Mouse (Mus musculus) forebrain, postnatal 0 days (tissue): ENCODE results near the gene Rnf19b. TPM values are rescaled to one million over a fixed set of nuclear protein-coding genes. Genes with fewer than 3 reads are reported as not detected.

Experiments
- ATAC-seq: fragments of 200-750 bp; cut with Nextera tagmentation; 2 replicates; pipeline ENCODE4 v1.8.0; 2017; ENCODE audit warnings: mild to moderate bottlenecking, moderate library complexity
- DNase-seq: peaks from one replicate; pipeline ENCODE4 v3.0.0-alpha.2; 2015
- H3K27ac ChIP-seq: fragments of 300-500 bp; sonication (generic); 2 replicates; pipeline ENCODE4 v1.5.1; 2014; ENCODE audit warnings: low read depth, mild to moderate bottlenecking, antibody characterized with exemption, low read length, moderate library complexity, mixed read lengths
- H3K27me3 ChIP-seq: fragments of 300-500 bp; sonication (generic); 2 replicates; pipeline ENCODE4 v1.6.1; 2014; ENCODE audit warnings: mild to moderate bottlenecking, low read length, mixed read lengths; ENCODE audit not compliant: insufficient read depth
- H3K36me3 ChIP-seq: fragments of 300-500 bp; sonication (generic); 2 replicates; pipeline ENCODE4 v1.6.1; 2014; ENCODE audit warnings: mild to moderate bottlenecking, moderate library complexity; ENCODE audit not compliant: insufficient read depth
- H3K4me1 ChIP-seq: fragments of 300-500 bp; sonication (generic); 2 replicates; pipeline ENCODE4 v1.6.1; 2014; ENCODE audit warnings: antibody characterized with exemption; ENCODE audit not compliant: insufficient read depth
- H3K4me2 ChIP-seq: fragments of 300-500 bp; sonication (generic); 2 replicates; pipeline ENCODE4 v1.6.1; 2014; ENCODE audit warnings: low read depth, mild to moderate bottlenecking, moderate library complexity
- H3K4me3 ChIP-seq: fragments of 300-500 bp; sonication (generic); 2 replicates; pipeline ENCODE4 v1.5.1; 2014; ENCODE audit warnings: low read depth, low read length, mixed read lengths
- H3K9ac ChIP-seq: fragments of 300-500 bp; sonication (generic); 2 replicates; pipeline ENCODE4 v1.6.1; 2014; ENCODE audit warnings: mild to moderate bottlenecking
- H3K9me3 ChIP-seq: fragments of 300-500 bp; sonication (generic); 2 replicates; pipeline ENCODE4 v1.6.1; 2016; ENCODE audit warnings: low read length
- CTCF ChIP-seq: sonication (generic); IDR thresholded peaks from 2 replicates; pipeline ENCODE4 v1.5.1; 2016; ENCODE audit warnings: antibody characterized with exemption, control low read depth, low read depth
- WGBS: fragments of 180-500 bp; shearing (Covaris S2); extraction: QIAGEN DNeasy Blood & Tissue Kit; methylation state at CpG from one replicate; pipeline ENCODE4 v1.1.7; 2014; 5-methylcytosine and 5-hydroxymethylcytosine counted together
- polyA plus RNA-seq: library from polyadenylated mRNA; unstranded; fragments of >200 nt; fragmentation: Nextera tagmentation; extraction: Ambion mirVana; gene quantifications from 2 replicates; pipeline ENCODE4 v1.2.1, GENCODE M21; 2015
- total RNA-seq: library from RNA; depleted of rRNA; stranded (reverse); fragments of >200 nt; gene quantifications from 2 replicates; pipeline ENCODE4 v1.2.3, GENCODE M21; 2014

Rnf19b gene
- total and polyA plus RNA-seq, 2 experiments from 2014 or later: 31.1 to 135 TPM

GRCm38 (mm10) chr4:129049306-129050011 lies 8.6 kb upstream of the Rnf19b start:
- ATAC-seq: peak; percentile 34; the same call in 1 of the 2 replicates
- no peaks in the 10 kb centered on the region for H3K36me3 ChIP-seq
- H3K9me3 ChIP-seq: no peaks in the 10 kb centered on the region
- H3K4me2 ChIP-seq: peak overlapping the region; percentile 80
- DNase-seq: peak; percentile 78
- no peaks in the 10 kb centered on the region for H3K27me3 ChIP-seq
- H3K4me3 ChIP-seq: peak overlapping the region; percentile 51
- peaks cover 14% of the 10 kb centered on the region; the same call in 1 of the 2 replicates for H3K4me1 ChIP-seq
- H3K9ac ChIP-seq: peak overlapping the region; percentile 72
- WGBS: 3% methylated on average over 23 of the region's 23 CpGs
- TF ChIP-seq CTCF: peak; percentile 48; the same call in 1 of the 2 replicates
- H3K27ac ChIP-seq: peak overlapping the region; percentile 93

- Histone ChIP-seq H3K9me3 (no peaks in the 10 kb centered on the region), H3K27ac (no peak overlapping the region; the same call in 1 of the 2 replicates), H3K4me3 (no peak overlapping the region), H3K9ac (no peak overlapping the region), H3K36me3 (no peaks in the 10 kb centered on the region), H3K4me1 (peaks cover 14% of the 10 kb centered on the region; the same call in 1 of the 2 replicates), H3K4me2 (peak overlapping the region; percentile 80; the same call in 1 of the 2 replicates), H3K27me3 (no peaks in the 10 kb centered on the region)
- no peak for TF ChIP-seq CTCF
- no peak for DNase-seq
- 65% methylated on average over 4 of the region's 4 CpGs for WGBS
- no peak for ATAC-seq
Observed at GRCm38 (mm10) chr4:129050365-129050764, 7.7 kb upstream of the Rnf19b start.

- DNase-seq (no peak), ATAC-seq (no peak)
- H3K4me1 ChIP-seq: peaks cover 14% of the 10 kb centered on the region; the same call in 1 of the 2 replicates
- H3K27ac ChIP-seq: no peak overlapping the region
- no peaks in the 10 kb centered on the region for H3K9me3 ChIP-seq
- WGBS: 76% methylated on average over 6 of the region's 6 CpGs
- H3K9ac ChIP-seq: no peak overlapping the region
- no peaks in the 10 kb centered on the region for H3K36me3 ChIP-seq
- TF ChIP-seq CTCF: no peak
- H3K27me3 ChIP-seq: no peaks in the 10 kb centered on the region
- H3K4me2 ChIP-seq: no peak overlapping the region
- H3K4me3 ChIP-seq: no peak overlapping the region
Observed at GRCm38 (mm10) chr4:129050901-129051417, 7.1 kb upstream of the Rnf19b start.

- TF ChIP-seq CTCF: no peak
- H3K27ac ChIP-seq: no peak overlapping the region
- peaks cover 14% of the 10 kb centered on the region; the same call in 1 of the 2 replicates for H3K4me1 ChIP-seq
- H3K27me3 ChIP-seq: no peaks in the 10 kb centered on the region
- H3K9ac ChIP-seq: no peak overlapping the region
- no peak for DNase-seq
- H3K4me3 ChIP-seq: no peak overlapping the region
- H3K36me3 ChIP-seq: no peaks in the 10 kb centered on the region
- no peak overlapping the region for H3K4me2 ChIP-seq
- H3K9me3 ChIP-seq: no peaks in the 10 kb centered on the region
- no peak for ATAC-seq
- WGBS: 40% methylated on average over 11 of the region's 11 CpGs
Observed at GRCm38 (mm10) chr4:129051461-129052183, 6.4 kb upstream of the Rnf19b start.

- Histone ChIP-seq H3K4me1 (peaks cover 8% of the 10 kb centered on the region), H3K36me3 (no peaks in the 10 kb centered on the region), H3K4me3 (no peak overlapping the region), H3K9ac (no peak overlapping the region), H3K27ac (no peak overlapping the region), H3K4me2 (no peak overlapping the region), H3K27me3 (no peaks in the 10 kb centered on the region), H3K9me3 (no peaks in the 10 kb centered on the region)
- WGBS: 84% methylated on average over 12 of the region's 12 CpGs
- ATAC-seq (no peak), DNase-seq (no peak)
- no peak for TF ChIP-seq CTCF
Observed at GRCm38 (mm10) chr4:129054757-129055156, 3.3 kb upstream of the Rnf19b start.

GRCm38 (mm10) chr4:129055562-129055961 lies 2.5 kb upstream of the Rnf19b start:
- ATAC-seq (no peak), DNase-seq (no peak)
- Histone ChIP-seq H3K9ac (no peak overlapping the region), H3K36me3 (no peaks in the 10 kb centered on the region), H3K4me1 (peaks cover 10% of the 10 kb centered on the region), H3K9me3 (no peaks in the 10 kb centered on the region), H3K4me3 (no peak overlapping the region), H3K27ac (no peak overlapping the region), H3K4me2 (no peak overlapping the region), H3K27me3 (no peaks in the 10 kb centered on the region)
- WGBS: 91% methylated on average over 5 of the region's 5 CpGs
- no peak for TF ChIP-seq CTCF
